Mouse (Mus musculus): ENCODE results near the gene Gm10229. TPM values are rescaled to one million over a fixed set of nuclear protein-coding genes. Genes with fewer than 3 reads are reported as not detected.
"Not testable (repeated sequence)": the region's sequence is repeated elsewhere in the genome, so short reads cannot be mapped to it uniquely, and the experiment has no call there.

Gene Gm10229
- polyA plus RNA-seq (2014; fragmentation: Nextera tagmentation; extraction: Ambion mirVana): not detected in 2 replicates

- H3K4me2 ChIP-seq (ENCODE audit: low read depth); DNase-seq (ENCODE audit: low spot score); H3K4me1 ChIP-seq (ENCODE audit: control insufficient read depth, insufficient read depth, low read length); H3K27me3 ChIP-seq (ENCODE audit: control insufficient read depth, insufficient read depth, low read length); H3K9me3 ChIP-seq (ENCODE audit: control insufficient read depth, low read length); H3K9ac ChIP-seq (ENCODE audit: low read length); H3K36me3 ChIP-seq (ENCODE audit: control insufficient read depth, insufficient read depth, low read length); H3K27ac ChIP-seq (ENCODE audit: low read depth, low read length); ATAC-seq (ENCODE audit: insufficient read depth, low FRiP score, low TSS enrichment); H3K4me3 ChIP-seq (ENCODE audit: low read depth, low read length): not testable (repeated sequence)
- 93% methylated on average over 1 of the region's 3 CpGs for WGBS
These were observed at the start of gene Gm10229 for GRCm38 (mm10) chr16:89014984-89015383. Gene Gm10229, plus strand, starts transcription at chr16:89015284.

GRCm38 (mm10) chr16:89010659-89011058, 4.4 kb upstream of the Gm10229 start, which contains the start of gene Krtap22-2:
Gene Krtap22-2, minus strand, starts transcription at chr16:89010759.
- WGBS: 81% methylated on average over 5 of the region's 5 CpGs

GRCm38 (mm10) chr16:89013973-89014372, 1.1 kb upstream of the Gm10229 start:
- no peaks in the 10 kb centered on the region for H3K36me3 ChIP-seq (ENCODE audit: control insufficient read depth, insufficient read depth, low read length)
- 95% methylated on average over 3 of the region's 3 CpGs for WGBS
- H3K27ac ChIP-seq (ENCODE audit: low read depth, low read length): no peak overlapping the region
- no peaks in the 10 kb centered on the region for H3K4me1 ChIP-seq (ENCODE audit: control insufficient read depth, insufficient read depth, low read length)
- DNase-seq (ENCODE audit: low spot score): no peak
- no peak overlapping the region for H3K9ac ChIP-seq (ENCODE audit: low read length)
- no peaks in the 10 kb centered on the region for H3K9me3 ChIP-seq (ENCODE audit: control insufficient read depth, low read length)
- H3K4me2 ChIP-seq (ENCODE audit: low read depth): no peak overlapping the region
- H3K27me3 ChIP-seq (ENCODE audit: control insufficient read depth, insufficient read depth, low read length): no peaks in the 10 kb centered on the region
- ATAC-seq (ENCODE audit: insufficient read depth, low FRiP score, low TSS enrichment): no peak
- H3K4me3 ChIP-seq (ENCODE audit: low read depth, low read length): no peak overlapping the region

More at GRCm38 (mm10) chr16:89010659-89011058, 4.4 kb upstream of the Gm10229 start, which contains the start of gene Krtap22-2:
- ATAC-seq (ENCODE audit: insufficient read depth, low FRiP score, low TSS enrichment) (no peak), DNase-seq (ENCODE audit: low spot score) (no peak)
- H3K4me3 ChIP-seq (ENCODE audit: low read depth, low read length): no peak within 1 kb of the TSS
- H3K27me3 ChIP-seq (ENCODE audit: control insufficient read depth, insufficient read depth, low read length): no peaks in the 10 kb centered on the region
- H3K9me3 ChIP-seq (ENCODE audit: control insufficient read depth, low read length): no peaks in the 10 kb centered on the region
- no peak within 1 kb of the TSS for H3K9ac ChIP-seq (ENCODE audit: low read length)
- no peak within 1 kb of the TSS for H3K27ac ChIP-seq (ENCODE audit: low read depth, low read length)
- no peak within 1 kb of the TSS for H3K4me2 ChIP-seq (ENCODE audit: low read depth)
- no peaks in the 10 kb centered on the region for H3K36me3 ChIP-seq (ENCODE audit: control insufficient read depth, insufficient read depth, low read length)
- H3K4me1 ChIP-seq (ENCODE audit: control insufficient read depth, insufficient read depth, low read length): no peaks in the 10 kb centered on the region

GRCm38 (mm10) chr16:89031399-89031798, 16.3 kb downstream of the Gm10229 start, which contains the start of gene Krtap6-1:
Gene Krtap6-1, plus strand, starts transcription at chr16:89031699.
- H3K36me3 ChIP-seq (ENCODE audit: control insufficient read depth, insufficient read depth, low read length); H3K4me2 ChIP-seq (ENCODE audit: low read depth); H3K27me3 ChIP-seq (ENCODE audit: control insufficient read depth, insufficient read depth, low read length); H3K9ac ChIP-seq (ENCODE audit: low read length); H3K9me3 ChIP-seq (ENCODE audit: control insufficient read depth, low read length); H3K4me1 ChIP-seq (ENCODE audit: control insufficient read depth, insufficient read depth, low read length); H3K27ac ChIP-seq (ENCODE audit: low read depth, low read length); DNase-seq (ENCODE audit: low spot score); ATAC-seq (ENCODE audit: insufficient read depth, low FRiP score, low TSS enrichment); H3K4me3 ChIP-seq (ENCODE audit: low read depth, low read length): not testable (repeated sequence)
- WGBS: 94% methylated on average over 3 of the region's 3 CpGs

GRCm38 (mm10) chr16:89041372-89041771, 26.3 kb downstream of the Gm10229 start, which contains the start of gene Gm10228:
Gene Gm10228, minus strand, starts transcription at chr16:89041472.
- H3K36me3 ChIP-seq (ENCODE audit: control insufficient read depth, insufficient read depth, low read length); H3K4me3 ChIP-seq (ENCODE audit: low read depth, low read length); DNase-seq (ENCODE audit: low spot score); H3K9ac ChIP-seq (ENCODE audit: low read length); H3K27ac ChIP-seq (ENCODE audit: low read depth, low read length); H3K9me3 ChIP-seq (ENCODE audit: control insufficient read depth, low read length); H3K27me3 ChIP-seq (ENCODE audit: control insufficient read depth, insufficient read depth, low read length); ATAC-seq (ENCODE audit: insufficient read depth, low FRiP score, low TSS enrichment); H3K4me1 ChIP-seq (ENCODE audit: control insufficient read depth, insufficient read depth, low read length); H3K4me2 ChIP-seq (ENCODE audit: low read depth): not testable (repeated sequence)
- 95% methylated on average over 2 of the region's 4 CpGs for WGBS

- Histone ChIP-seq H3K9me3 (ENCODE audit: control insufficient read depth, low read length) (no peaks in the 10 kb centered on the region), H3K4me1 (ENCODE audit: control insufficient read depth, insufficient read depth, low read length) (no peaks in the 10 kb centered on the region), H3K36me3 (ENCODE audit: control insufficient read depth, insufficient read depth, low read length) (no peaks in the 10 kb centered on the region), H3K27ac (ENCODE audit: low read depth, low read length) (no peak within 1 kb of the TSS), H3K9ac (ENCODE audit: low read length) (no peak within 1 kb of the TSS), H3K27me3 (ENCODE audit: control insufficient read depth, insufficient read depth, low read length) (no peaks in the 10 kb centered on the region), H3K4me3 (ENCODE audit: low read depth, low read length) (no peak within 1 kb of the TSS), H3K4me2 (ENCODE audit: low read depth) (no peak within 1 kb of the TSS)
- no peak for DNase-seq (ENCODE audit: low spot score)
- 95% methylated on average over 3 of the region's 3 CpGs for WGBS
- ATAC-seq (ENCODE audit: insufficient read depth, low FRiP score, low TSS enrichment): no peak
These were observed 32.7 kb downstream of the Gm10229 start, which contains the start of gene Krtap6-5 for GRCm38 (mm10) chr16:89047783-89048182. Gene Krtap6-5, minus strand, starts transcription at chr16:89047883.

- not testable (repeated sequence) for H3K36me3 ChIP-seq (ENCODE audit: control insufficient read depth, insufficient read depth, low read length); H3K9ac ChIP-seq (ENCODE audit: low read length); ATAC-seq (ENCODE audit: insufficient read depth, low FRiP score, low TSS enrichment); H3K4me2 ChIP-seq (ENCODE audit: low read depth); H3K4me3 ChIP-seq (ENCODE audit: low read depth, low read length); H3K9me3 ChIP-seq (ENCODE audit: control insufficient read depth, low read length); H3K27me3 ChIP-seq (ENCODE audit: control insufficient read depth, insufficient read depth, low read length); DNase-seq (ENCODE audit: low spot score); H3K27ac ChIP-seq (ENCODE audit: low read depth, low read length); H3K4me1 ChIP-seq (ENCODE audit: control insufficient read depth, insufficient read depth, low read length)
- WGBS: no CpG with 5 or more reads among the region's 2 CpGs
These were observed 48.8 kb downstream of the Gm10229 start, which contains the start of gene 1110025L11Rik for GRCm38 (mm10) chr16:89063902-89064301. Gene 1110025L11Rik, minus strand, starts transcription at chr16:89064002.

Other genes starting within 250 kb of the Gm10229 start
- gene 2310057N15Rik, start 241.1 kb upstream of the Gm10229 start, polyA plus RNA-seq (2014; fragmentation: Nextera tagmentation; extraction: Ambion mirVana): not detected in 2 replicates
- not detected in 2 replicates for gene Gm5965, start 237.4 kb upstream of the Gm10229 start, polyA plus RNA-seq (2014; fragmentation: Nextera tagmentation; extraction: Ambion mirVana)
- gene Gm20741, start 203.1 kb upstream of the Gm10229 start, polyA plus RNA-seq (2014; fragmentation: Nextera tagmentation; extraction: Ambion mirVana): not detected in 2 replicates
- not detected in 2 replicates for gene Krtap15, start 195.1 kb upstream of the Gm10229 start, polyA plus RNA-seq (2014; fragmentation: Nextera tagmentation; extraction: Ambion mirVana)
- not detected in 2 replicates for gene Krtap14, start 189.1 kb upstream of the Gm10229 start, polyA plus RNA-seq (2014; fragmentation: Nextera tagmentation; extraction: Ambion mirVana)
- gene Krtap19-1, start 145.9 kb upstream of the Gm10229 start, polyA plus RNA-seq (2014; fragmentation: Nextera tagmentation; extraction: Ambion mirVana): not detected in 2 replicates
- gene Krtap19-2, start 141.0 kb upstream of the Gm10229 start, polyA plus RNA-seq (2014; fragmentation: Nextera tagmentation; extraction: Ambion mirVana): not detected in 2 replicates
- not detected in 2 replicates for gene Krtap19-3, start 137.2 kb upstream of the Gm10229 start, polyA plus RNA-seq (2014; fragmentation: Nextera tagmentation; extraction: Ambion mirVana)
- not detected in 2 replicates for gene Krtap19-4, start 130.2 kb upstream of the Gm10229 start, polyA plus RNA-seq (2014; fragmentation: Nextera tagmentation; extraction: Ambion mirVana)
- gene Krtap19-5, start 118.8 kb upstream of the Gm10229 start, polyA plus RNA-seq (2014; fragmentation: Nextera tagmentation; extraction: Ambion mirVana): not detected in 2 replicates
- not detected in 2 replicates for gene Krtap19-9b, start 83.0 kb upstream of the Gm10229 start, polyA plus RNA-seq (2014; fragmentation: Nextera tagmentation; extraction: Ambion mirVana)
- not detected in 2 replicates for gene Krtap16-3, start 52.4 kb upstream of the Gm10229 start, polyA plus RNA-seq (2014; fragmentation: Nextera tagmentation; extraction: Ambion mirVana)
- gene Krtap22-2, start 4.5 kb upstream of the Gm10229 start, polyA plus RNA-seq (2014; fragmentation: Nextera tagmentation; extraction: Ambion mirVana): not detected in 2 replicates
- not detected in 2 replicates for gene Krtap6-1, start 16.4 kb downstream of the Gm10229 start, polyA plus RNA-seq (2014; fragmentation: Nextera tagmentation; extraction: Ambion mirVana)
- gene Gm10228, start 26.2 kb downstream of the Gm10229 start, polyA plus RNA-seq (2014; fragmentation: Nextera tagmentation; extraction: Ambion mirVana): not detected in 2 replicates
- gene Krtap6-5, start 32.6 kb downstream of the Gm10229 start, polyA plus RNA-seq (2014; fragmentation: Nextera tagmentation; extraction: Ambion mirVana): not detected in 2 replicates
- gene 1110025L11Rik, start 48.7 kb downstream of the Gm10229 start, polyA plus RNA-seq (2014; fragmentation: Nextera tagmentation; extraction: Ambion mirVana): not detected in 2 replicates
- not detected in 2 replicates for gene Krtap6-3, start 68.7 kb downstream of the Gm10229 start, polyA plus RNA-seq (2014; fragmentation: Nextera tagmentation; extraction: Ambion mirVana)
- not detected in 2 replicates for gene Gm6358, start 125.6 kb downstream of the Gm10229 start, polyA plus RNA-seq (2014; fragmentation: Nextera tagmentation; extraction: Ambion mirVana)
- not detected in 2 replicates for gene Gm10061, start 135.8 kb downstream of the Gm10229 start, polyA plus RNA-seq (2014; fragmentation: Nextera tagmentation; extraction: Ambion mirVana)
- gene Gm9789, start 142.7 kb downstream of the Gm10229 start, polyA plus RNA-seq (2014; fragmentation: Nextera tagmentation; extraction: Ambion mirVana): not detected in 2 replicates
- not detected in 2 replicates for gene Gm7735, start 154.2 kb downstream of the Gm10229 start, polyA plus RNA-seq (2014; fragmentation: Nextera tagmentation; extraction: Ambion mirVana)
- not detected in 2 replicates for gene 1110057P08Rik, start 159.5 kb downstream of the Gm10229 start, polyA plus RNA-seq (2014; fragmentation: Nextera tagmentation; extraction: Ambion mirVana)
- gene Krtap20-2, start 190.6 kb downstream of the Gm10229 start, polyA plus RNA-seq (2014; fragmentation: Nextera tagmentation; extraction: Ambion mirVana): not detected in 2 replicates

Measured in neural tube, embryonic 11.5 days (tissue).